Mouse (Mus musculus): Measurements from ENCODE around the gene Ryr2. TPM values are rescaled to one million over a fixed set of nuclear protein-coding genes. Genes with fewer than 3 reads are reported as not detected.

Gene Ryr2
- polyA plus RNA-seq, 1 experiment, result 0.24 TPM

- DNase-seq (ENCODE audit: low read depth), result no peak
These were observed 69.5 kb downstream of the Ryr2 start for GRCm38 (mm10) chr13:12037241-12037640.

- no peak for DNase-seq (ENCODE audit: low read depth)
These were observed 69.9 kb downstream of the Ryr2 start for GRCm38 (mm10) chr13:12036834-12037233.

- DNase-seq (ENCODE audit: low read depth), result no peak
These were observed 72.8 kb downstream of the Ryr2 start for GRCm38 (mm10) chr13:12033914-12034313.

- no peak for DNase-seq (ENCODE audit: low read depth)
These were observed 73.5 kb downstream of the Ryr2 start for GRCm38 (mm10) chr13:12033272-12033671.

- DNase-seq (ENCODE audit: low read depth), result no peak
These were observed 76.9 kb downstream of the Ryr2 start for GRCm38 (mm10) chr13:12029841-12030240.

- DNase-seq (ENCODE audit: low read depth), result no peak
These were observed 77.4 kb downstream of the Ryr2 start for GRCm38 (mm10) chr13:12029326-12029725.

- DNase-seq (ENCODE audit: low read depth), result no peak
These were observed 88.7 kb downstream of the Ryr2 start for GRCm38 (mm10) chr13:12018046-12018445.

- DNase-seq (ENCODE audit: low read depth), result no peak
These were observed 92.8 kb downstream of the Ryr2 start for GRCm38 (mm10) chr13:12013986-12014385.

- no peak for DNase-seq (ENCODE audit: low read depth)
These were observed 97.6 kb downstream of the Ryr2 start for GRCm38 (mm10) chr13:12008995-12009689.

- DNase-seq (ENCODE audit: low read depth), result no peak
These were observed 99.2 kb downstream of the Ryr2 start for GRCm38 (mm10) chr13:12007579-12007978.

GRCm38 (mm10) chr13:12001891-12002294 is 104.9 kb downstream of the Ryr2 start:
- DNase-seq (ENCODE audit: low read depth), result no peak

GRCm38 (mm10) chr13:11999851-12000250 is 106.9 kb downstream of the Ryr2 start:
- no peak for DNase-seq (ENCODE audit: low read depth)

- DNase-seq (ENCODE audit: low read depth), result no peak
These were observed 109.4 kb downstream of the Ryr2 start for GRCm38 (mm10) chr13:11997366-11997765.

- DNase-seq (ENCODE audit: low read depth), result no peak
These were observed 119.2 kb downstream of the Ryr2 start for GRCm38 (mm10) chr13:11987556-11987955.

- no peak for DNase-seq (ENCODE audit: low read depth)
These were observed 121.7 kb downstream of the Ryr2 start for GRCm38 (mm10) chr13:11985056-11985455.

GRCm38 (mm10) chr13:11978997-11979396 is 127.7 kb downstream of the Ryr2 start:
- no peak for DNase-seq (ENCODE audit: low read depth)

GRCm38 (mm10) chr13:11978359-11978758 is 128.4 kb downstream of the Ryr2 start:
- DNase-seq (ENCODE audit: low read depth), result no peak

- DNase-seq (ENCODE audit: low read depth), result no peak
These were observed 129.1 kb downstream of the Ryr2 start for GRCm38 (mm10) chr13:11977606-11978005.

- DNase-seq (ENCODE audit: low read depth), result no peak
These were observed 142.4 kb downstream of the Ryr2 start for GRCm38 (mm10) chr13:11964391-11964790.

- DNase-seq (ENCODE audit: low read depth), result no peak
These were observed 147.1 kb downstream of the Ryr2 start for GRCm38 (mm10) chr13:11959488-11960174.

- DNase-seq (ENCODE audit: low read depth), result no peak
These were observed 147.9 kb downstream of the Ryr2 start for GRCm38 (mm10) chr13:11958854-11959253.

GRCm38 (mm10) chr13:11958271-11958670 is 148.5 kb downstream of the Ryr2 start:
- DNase-seq (ENCODE audit: low read depth), result no peak

GRCm38 (mm10) chr13:11951951-11952350 is 154.8 kb downstream of the Ryr2 start:
- DNase-seq (ENCODE audit: low read depth), result no peak
